Mouse (Mus musculus) cerebellum, adult 18-20 months (tissue): ENCODE data around the gene Btrc.

Source experiments
- DNase-seq, 2 experiments: peaks; one replicate each; pipeline ENCODE4 v3.0.0; 2021

Gene Btrc

DNA sequence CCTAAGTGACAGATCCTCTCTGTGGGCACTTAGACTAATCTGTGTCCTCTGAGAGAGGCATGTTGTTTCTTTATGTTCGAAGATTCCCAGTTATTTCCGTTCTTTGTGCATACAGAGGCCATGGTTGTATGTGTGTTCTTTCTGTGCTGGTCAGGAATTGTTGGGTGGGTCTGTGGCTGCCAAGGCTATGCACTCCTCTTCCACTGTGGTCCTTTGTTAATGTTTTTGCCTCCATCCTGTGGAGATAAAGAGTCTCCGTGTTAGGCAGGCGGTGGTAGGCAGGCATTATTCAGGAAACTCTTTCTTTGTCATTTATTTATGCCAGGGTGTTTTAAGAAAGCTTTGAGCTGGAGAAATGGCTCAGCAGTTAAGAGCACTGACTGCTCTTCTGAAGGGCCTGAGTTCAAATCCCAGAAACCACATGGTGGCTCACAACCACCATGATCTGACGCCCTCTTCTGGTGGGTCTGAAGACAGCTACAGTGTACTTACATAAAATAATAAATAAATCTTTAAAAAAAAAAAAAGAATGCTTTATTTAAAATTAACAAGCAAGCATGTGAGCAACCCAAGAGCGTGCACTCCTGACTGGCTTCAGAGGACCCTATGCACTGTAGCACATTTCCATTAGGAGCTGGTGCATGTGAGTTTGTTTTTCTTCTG lies 67.6 kb downstream of the Btrc start:
- DNase-seq = no peak

DNA sequence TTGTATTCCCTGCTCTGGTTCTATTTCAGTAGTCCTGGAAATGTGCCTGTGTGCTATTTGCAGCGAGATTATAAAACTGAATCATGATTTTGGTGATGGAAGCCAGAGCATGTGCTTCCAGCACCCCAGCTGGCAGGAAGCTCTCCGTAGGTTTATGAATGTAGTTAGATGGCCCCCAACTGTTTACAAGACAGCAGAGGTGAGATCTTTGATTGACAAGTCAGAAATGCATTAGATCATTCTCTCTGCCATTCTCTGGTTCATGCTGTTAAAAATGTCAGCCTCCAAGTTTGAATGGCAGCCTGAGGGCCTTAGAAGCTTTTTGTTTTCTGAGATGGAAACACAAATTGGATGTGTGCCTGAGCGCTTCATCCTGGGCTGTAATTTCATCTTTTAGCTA lies 68.8 kb downstream of the Btrc start:
- peak; percentile 60 to 66 for DNase-seq

DNA sequence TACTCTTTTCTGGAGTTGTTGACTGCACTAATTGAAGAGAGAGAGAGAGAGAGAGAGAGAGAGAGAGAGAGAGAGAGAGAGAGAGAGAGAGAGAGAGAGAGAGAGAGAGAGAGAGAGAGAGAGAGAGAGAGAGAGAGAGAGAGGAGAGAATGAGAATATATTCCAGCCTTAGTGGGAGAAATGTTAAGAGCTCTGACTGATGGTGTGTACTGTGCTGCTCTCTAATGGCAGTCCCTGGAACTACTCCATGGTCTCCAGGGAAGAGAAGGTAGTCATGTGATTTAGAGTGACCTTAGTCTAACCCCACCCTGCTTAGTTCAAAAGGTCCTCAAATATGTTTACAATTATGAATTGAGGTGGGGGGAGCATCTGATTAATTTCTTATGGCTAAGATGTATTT lies 72.5 kb downstream of the Btrc start:
- peak; percentile 79 to 82 for DNase-seq

DNA sequence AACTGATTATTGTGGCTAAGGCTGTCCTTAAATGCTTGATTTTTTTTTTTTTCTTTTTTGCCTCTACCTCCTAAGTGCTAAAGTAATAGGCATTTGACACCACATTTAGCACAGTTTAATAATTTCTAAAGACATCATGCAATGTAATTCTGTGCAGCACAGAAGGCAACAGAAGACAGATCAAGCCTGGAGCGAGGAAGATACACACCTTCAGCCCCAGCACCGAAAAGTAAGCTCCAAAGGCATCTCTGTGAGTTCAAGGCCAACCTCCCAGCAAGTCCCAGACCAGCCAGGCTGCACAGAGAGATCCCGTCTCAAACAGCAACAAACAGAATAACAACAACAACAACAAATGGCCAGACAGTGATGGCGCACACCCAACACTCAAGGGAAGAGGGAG lies 73.6 kb downstream of the Btrc start:
- DNase-seq = no peak

DNA sequence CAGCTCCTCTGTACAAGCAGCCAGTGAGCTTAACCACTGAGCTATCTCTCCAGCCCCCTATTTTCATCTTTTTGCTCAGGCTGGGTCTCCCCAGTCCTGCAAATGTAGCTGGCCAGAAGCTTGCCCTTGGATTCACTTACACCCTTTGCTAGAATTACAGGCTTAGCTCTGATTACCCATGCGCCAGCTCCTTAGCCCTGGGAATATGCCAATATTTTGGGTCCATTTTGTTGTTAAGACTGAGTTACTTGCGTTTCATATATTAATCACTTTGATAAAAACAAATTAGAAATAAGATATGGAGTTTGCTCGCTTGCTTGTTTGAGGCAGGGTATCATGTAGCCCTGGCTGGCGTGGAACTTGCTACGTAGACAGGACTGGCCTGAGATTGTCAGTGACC lies 74.7 kb downstream of the Btrc start:
- DNase-seq = no peak

DNA sequence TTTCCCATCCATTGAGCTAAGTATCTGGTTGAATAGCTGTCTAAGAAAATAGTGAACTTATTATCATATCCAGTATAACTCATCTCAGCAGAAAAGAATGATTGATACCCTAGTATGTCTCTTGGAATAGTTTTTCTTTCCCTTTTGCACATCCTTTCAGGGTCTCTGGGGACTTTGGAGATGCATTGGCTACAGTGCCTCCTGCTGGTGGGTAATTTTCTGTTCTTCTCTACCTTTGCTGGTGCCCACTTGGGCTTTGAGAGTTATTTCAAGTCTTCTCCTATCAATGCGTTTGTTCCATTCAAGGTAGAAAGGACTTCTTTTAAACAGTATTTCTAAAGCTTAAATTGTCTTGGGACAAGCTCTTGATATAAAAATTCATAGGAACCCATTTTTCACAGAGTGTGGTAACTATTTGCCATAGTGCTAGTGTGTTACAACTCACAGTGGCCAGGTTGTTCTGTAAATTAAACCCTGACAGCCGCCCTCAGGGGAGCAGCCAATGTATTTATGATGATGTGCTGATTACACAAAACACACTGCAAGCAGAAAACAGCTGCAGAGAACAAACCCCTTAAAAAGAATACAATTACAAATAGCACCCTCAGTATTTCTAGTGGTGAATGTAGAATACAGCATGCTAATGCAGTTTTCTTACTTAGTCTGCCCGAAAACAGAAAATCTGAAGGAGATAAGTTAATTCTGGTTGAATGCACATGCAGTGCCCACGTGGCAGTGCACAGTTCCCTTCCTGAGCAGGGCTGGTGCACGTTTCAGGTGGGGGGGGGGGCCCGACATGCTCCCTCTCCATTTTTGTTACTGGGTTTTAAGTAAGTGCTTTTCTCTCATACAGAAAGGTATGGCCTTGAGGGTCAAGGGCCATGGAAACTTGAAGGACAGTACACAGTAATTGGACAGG lies 75.7 kb downstream of the Btrc start:
- no peak for DNase-seq

DNA sequence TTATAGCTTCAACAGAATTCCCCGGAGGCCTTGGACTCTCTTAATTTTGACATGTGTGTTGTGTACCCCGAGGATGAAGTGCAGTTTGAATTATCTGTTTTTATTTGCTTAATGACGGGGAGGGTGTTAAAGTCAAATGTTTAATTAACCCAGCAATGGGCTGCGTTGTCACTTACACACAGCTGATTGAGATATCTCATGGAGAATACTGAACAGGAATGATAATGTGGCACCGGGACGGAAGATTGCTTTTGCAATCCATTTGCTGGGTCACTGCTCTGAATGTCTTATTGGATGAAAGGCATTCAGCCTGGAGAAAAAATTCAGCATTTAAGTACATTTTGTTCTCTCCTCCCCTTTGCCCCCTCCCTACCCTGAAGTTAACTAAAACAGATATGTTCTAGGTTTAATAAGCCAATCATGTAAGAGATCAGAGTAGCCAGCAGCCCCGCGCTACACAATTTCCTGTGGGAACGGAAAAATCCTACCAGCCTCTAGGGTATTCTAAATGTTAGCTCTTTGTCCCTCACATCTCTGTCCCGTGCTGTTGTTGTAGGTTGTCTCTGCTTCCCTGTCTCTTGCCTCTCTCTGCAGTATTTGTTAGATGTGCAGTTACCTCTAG lies 77.1 kb downstream of the Btrc start:
- DNase-seq = no peak

DNA sequence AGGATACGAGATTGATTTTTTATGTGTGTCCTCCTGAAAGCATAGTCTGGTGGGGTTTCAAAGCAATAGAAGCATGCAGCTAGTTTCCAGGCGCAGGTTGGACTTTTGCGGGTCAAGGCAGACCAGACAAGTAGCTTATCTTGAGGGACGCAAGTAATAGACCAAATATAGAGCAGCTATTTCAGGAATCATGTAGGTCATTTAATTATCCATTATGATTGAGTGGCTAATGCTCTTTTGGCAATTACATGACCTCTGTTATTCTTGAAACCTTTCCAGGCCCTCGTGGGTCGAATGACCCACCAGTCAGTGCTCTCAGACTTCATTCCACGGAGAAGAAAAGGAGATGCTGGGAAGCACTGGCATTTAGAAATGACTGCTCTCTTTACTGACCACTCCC lies 78.2 kb downstream of the Btrc start:
- no peak for DNase-seq

DNA sequence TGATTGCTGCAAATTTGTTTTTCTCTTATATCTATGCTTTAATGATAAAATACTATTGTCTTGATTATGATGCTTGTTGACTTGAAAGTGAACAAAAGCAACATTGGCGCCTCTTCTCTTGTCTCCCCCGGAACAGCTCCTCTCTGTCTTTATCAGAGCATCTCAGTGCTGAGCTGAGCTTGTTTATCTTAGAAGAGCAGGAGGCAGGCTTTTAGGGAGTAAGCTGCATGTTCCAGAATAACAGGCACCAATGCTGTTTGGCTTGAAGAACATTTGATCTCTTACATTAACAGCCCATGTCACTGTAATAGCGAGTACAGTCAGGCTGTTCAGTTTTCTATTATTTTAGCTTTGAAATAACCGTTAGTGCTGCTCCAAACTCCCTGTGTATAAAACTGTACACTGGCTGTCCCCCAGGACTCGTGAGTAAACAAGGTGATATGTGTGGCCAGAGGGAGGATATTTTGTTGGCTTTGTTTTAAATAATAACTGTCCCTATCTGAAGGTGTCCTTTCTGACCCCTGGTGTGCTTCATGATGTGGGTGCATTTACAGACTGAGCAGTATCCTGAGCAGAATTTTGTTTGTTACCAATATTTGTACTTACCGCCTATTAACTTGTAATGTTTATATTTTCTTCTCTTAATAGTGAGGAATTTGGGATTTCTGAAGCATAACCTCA lies 81.9 kb downstream of the Btrc start:
- no peak for DNase-seq

DNA sequence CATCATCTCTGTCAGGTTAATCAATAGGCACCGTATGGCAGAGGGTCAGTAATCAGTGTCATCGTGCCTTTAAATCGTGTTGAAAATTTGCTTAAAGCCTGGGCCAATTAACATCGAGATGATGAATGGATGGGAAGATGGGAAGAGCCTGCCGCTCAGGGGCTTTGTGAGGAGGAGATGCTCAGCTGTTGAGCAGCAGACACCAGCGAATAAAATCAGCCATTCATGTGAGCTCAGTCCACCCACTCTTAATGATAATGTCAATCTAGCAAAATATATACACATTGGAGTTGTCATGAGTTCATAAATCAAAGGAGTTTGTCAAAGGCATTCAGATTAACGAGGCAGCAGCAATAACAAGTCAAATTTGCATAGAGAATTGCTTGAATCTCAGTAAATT lies 83.1 kb downstream of the Btrc start:
- no peak for DNase-seq

DNA sequence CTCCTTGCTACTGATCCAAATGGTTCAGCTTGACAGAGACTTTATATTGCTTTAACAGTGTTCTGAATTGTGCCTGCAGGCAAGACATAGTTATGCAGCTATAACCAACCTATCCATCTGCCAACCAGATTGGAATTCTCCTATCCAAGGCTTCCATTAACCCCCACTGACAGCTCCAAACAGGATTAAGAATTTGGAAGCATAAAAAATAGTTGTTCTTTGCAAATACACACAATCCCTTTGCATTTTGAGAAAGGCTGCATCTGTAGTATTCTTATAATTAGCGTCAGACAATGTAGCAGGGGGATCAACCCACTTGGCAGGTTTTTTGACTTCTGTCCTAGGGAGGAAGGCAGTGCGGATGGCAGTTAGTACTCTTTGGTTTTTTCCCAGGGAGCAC lies 83.7 kb downstream of the Btrc start:
- no peak for DNase-seq

DNA sequence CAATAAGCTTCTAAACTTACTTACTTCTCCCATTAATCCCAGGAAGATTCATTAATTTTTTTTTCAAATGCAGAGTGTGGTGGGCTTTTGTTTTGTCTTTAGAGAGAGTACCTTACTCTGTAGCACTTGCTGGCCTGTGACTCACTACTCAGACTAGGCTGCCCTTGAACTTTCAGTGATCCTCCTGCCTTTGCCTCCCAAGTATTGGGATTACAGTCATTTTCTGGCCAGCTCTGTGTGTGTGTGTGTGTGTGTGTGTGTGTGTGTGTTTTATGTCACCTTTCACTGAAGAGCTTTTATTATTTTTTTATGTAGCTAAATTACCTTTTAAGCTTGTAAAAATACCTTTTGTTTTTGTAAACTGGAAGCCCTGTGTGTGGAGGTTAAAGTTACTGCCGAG lies 84.4 kb downstream of the Btrc start:
- DNase-seq = no peak

DNA sequence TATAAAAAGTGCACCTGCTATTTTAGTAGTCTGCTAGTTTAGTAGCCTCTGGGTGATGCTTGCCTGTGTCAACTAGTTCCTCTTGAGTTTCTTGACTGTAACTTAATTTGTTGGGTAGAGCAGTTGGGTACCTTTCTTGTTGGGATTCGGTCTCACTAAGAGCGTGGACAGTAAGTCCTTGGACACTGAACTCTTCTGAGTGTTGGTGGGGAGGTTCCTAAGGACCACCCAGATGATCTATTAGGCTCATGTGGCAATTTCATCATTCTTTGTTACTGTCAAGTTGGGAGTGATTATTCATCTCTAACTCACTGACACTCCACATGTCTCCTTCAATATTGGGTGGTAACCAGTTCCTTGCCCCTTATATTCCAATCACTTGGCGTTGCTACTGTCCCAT lies 90.9 kb downstream of the Btrc start:
- DNase-seq = no peak

DNA sequence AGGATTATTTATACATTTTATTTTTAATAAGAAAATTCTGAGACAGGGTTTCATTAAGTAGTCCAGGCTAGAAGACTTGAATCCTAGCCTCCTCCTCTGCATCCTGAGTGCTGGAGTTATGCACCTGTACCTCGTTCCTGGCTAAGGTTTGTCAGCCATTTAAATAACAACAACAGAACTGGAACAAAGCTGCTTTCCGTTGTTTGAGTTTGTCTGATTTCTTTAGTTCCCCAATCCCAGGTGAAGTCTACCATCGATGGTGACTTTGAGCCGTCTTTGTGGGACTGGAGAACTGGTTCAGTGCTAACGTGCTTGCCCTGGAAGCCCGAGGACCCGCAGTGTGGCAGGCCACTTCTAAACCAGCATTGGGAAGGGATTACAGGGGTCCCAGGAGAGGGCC lies 93.4 kb downstream of the Btrc start:
- DNase-seq = no peak

DNA sequence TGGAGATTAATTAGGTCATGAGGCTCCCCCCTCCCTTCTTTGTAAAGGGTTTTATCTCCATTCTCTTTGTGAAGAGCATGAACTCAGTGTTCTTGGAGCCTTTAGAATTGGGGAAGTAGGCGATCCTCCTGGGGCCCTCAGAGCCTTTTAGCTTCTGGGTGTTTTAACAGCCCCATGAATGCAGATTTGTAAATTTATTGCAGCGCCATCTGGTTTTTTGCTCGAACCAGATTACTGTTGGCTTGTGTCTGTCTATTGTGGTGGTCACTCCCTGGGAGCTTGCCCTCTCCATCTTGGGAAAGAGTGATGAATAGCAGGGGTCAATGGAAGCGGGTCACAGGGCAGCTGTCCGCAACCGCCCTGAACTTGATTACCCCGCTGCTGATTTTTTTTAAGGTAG lies 95.2 kb downstream of the Btrc start:
- DNase-seq = no peak

DNA sequence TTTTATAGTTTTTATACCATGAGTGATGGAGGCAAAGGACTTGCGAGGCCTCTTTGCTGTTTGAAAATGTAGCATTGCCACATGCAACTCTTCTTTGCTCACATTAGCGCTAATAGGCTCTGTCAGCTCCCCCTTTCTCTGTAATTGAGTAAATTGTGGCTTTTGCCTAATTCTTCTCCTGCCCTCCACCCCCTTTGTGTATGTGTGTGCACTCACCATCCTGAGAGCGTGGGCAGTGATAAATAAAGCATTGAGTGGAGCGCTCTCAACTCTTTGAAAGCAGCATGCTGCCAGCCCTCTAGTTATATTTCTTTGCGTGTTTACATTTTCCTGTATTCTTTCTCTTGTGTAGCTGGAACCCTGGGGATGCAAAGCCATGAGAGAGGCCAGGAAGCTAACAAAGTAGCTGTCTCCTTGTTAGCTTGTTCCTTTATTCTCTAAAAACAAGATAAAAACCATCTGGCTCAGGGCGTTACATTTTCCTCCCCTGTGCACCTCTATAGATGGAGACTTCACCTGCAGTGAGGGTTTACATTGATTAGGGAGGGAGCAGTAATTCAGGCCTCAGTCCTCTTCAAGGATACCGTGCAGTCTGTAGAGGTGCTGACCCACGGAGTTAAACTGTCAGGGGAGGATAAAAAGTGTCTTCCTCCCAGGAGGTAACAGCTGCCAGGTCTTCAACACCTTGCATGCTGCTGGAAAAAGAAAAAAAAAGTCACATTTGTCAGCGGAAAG lies 96.6 kb downstream of the Btrc start:
- no peak for DNase-seq

DNA sequence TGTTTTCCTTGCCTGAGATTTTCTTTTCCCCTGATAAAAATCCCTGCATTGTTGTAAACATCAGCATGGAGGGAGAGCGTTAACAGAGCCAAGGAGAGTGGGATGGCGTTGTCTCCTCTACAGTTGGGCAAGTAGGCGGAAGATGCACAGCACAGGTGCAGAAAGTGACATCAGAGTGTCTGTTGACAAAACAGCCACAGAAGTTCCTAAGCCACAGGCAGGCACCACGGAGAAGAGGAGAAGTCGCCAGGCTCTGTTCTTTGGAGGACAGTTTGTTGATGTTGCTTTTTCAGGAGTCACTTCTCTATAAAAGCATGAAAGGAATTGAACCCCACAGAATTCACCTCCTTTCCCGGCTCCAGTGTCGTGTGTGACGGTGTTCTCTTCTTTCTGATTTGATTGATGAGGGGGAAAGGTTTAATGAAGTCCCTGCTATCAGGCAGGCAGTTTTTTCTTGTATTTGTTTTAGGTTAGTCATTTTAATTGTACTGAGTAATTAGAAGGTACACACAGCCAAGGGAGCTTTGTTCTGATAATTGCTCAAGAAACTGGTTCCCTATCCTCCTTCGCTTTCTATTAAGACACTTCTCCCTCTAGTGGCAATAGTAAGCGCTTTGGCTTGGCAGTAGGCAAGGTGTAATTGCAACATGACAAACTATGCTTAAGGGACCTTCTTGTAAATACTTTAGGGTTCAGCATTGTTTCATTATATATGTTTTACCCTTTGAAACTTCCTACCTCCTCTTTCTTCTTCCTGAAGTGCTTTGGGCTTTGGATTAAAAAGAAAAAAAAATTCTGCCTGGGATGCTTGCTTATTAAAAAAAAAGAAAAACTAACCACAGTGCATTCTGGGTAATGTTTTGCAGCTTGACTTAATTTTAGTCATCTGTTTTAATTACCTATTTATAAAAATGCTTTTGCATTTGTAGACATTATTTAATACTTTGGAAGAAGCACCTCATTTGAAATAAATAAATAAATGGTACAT lies 97.5 kb downstream of the Btrc start:
- DNase-seq = no peak

DNA sequence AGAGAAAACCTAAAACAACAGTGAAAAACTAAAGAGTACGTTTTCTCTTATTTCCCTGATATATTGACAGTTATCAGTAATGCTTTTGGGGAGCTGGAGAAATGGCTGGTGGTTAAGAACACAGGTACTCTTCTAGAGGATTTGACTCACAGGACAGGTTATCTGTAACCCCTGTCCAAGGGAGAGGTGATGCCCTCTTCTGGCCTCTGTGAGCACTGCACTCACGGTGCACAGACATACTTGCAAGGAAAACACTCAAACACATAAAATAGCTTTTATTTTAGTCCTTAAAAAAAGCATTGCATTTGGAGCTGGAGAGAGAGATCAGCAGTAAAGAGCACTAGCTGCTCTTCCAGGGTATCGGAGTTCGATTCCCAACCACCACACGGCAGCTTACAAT lies 106.2 kb downstream of the Btrc start:
- DNase-seq = no peak

DNA sequence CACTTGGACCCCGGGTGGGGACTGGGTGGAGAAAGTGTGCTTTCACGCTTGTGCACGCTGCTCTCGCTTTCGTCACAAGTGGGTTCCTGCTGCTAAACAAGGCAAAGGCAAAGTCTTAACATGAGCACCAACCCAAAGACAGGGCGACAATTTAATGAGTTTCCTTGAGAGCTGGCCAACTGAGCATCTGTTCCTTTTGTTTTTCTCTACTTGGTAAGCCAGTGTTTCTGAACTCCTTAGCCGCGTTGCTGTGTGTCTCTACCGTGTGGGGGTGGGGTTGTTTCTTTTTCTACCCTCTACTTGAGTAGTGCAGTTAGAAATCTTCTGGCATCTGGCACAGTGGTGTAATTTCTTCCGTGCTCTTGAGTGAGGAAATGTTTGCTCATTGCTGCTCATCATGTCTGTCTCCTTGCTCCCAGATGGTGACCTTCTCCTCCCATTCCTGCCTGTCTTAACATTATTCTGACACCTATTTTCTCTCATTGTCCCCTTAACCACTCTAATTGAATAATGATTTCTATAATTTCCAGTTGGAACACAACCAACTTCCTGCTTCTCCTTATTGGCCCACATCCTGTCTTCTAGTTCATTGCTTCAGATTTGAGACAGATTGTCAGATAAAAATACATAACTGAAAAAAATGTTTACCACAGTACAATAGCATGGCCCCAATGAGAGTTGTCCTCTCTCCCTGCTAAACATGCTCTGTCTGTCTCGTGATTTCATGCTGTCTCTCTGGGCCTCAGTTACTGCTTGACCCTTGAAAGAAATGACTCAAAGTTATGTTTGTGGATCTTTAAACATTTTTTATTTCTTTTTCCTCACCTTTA lies 109.4 kb downstream of the Btrc start:
- DNase-seq = peak; percentile 51 to 60

DNA sequence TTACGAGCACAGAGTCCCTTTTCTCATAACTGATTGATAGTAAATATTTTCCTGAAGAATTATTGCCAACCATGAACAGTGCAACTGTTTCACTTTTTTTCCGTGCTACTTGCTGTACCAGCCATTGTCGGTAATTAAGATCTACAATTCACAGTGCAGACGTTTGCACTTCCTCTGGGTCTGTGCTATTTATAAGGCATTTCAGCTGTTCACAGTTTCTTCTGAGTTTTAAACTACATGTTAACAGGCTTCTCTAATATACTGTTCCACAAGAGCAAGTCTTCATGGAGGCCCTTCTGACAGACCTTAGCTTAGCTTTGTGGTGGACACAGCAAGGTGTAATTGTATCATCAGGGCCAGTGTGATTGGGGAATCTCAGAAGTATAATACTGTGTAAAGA lies 111.2 kb downstream of the Btrc start:
- DNase-seq = no peak
